Mouse (Mus musculus): ENCODE data around the gene Col6a6. TPM values are rescaled to one million over a fixed set of nuclear protein-coding genes. Genes with fewer than 3 reads are reported as not detected.

Gene Col6a6
- polyA plus RNA-seq, 1 experiment from 2014 or later: 0.83 TPM

GRCm38 (mm10) chr9:105814436-105814835 is 13.5 kb downstream of the Col6a6 start:
- Histone ChIP-seq H3K27ac (ENCODE audit: low read depth, low read length) (no peak overlapping the region), H3K9me3 (ENCODE audit: control insufficient read depth, low read length) (no peaks in the 10 kb centered on the region), H3K4me3 (ENCODE audit: low read length) (no peak overlapping the region), H3K9ac (ENCODE audit: low read depth, low read length) (no peak overlapping the region), H3K36me3 (ENCODE audit: control insufficient read depth, insufficient read depth, low read length) (no peaks in the 10 kb centered on the region), H3K27me3 (ENCODE audit: control insufficient read depth, insufficient read depth, low read length) (no peaks in the 10 kb centered on the region), H3K4me2 (replicated peaks; ENCODE audit: low read depth, low read length) (no peak overlapping the region), H3K4me1 (ENCODE audit: control insufficient read depth, insufficient read depth, low read length) (peaks cover 7% of the 10 kb centered on the region)
- WGBS: 81% methylated on average over 5 of the region's 5 CpGs
- ATAC-seq (ENCODE audit: low FRiP score, low TSS enrichment): no peak

- no peak overlapping the region for H3K27ac ChIP-seq (ENCODE audit: low read depth, low read length)
- no peaks in the 10 kb centered on the region for H3K36me3 ChIP-seq (ENCODE audit: control insufficient read depth, insufficient read depth, low read length)
- H3K27me3 ChIP-seq (ENCODE audit: control insufficient read depth, insufficient read depth, low read length): no peaks in the 10 kb centered on the region
- H3K4me1 ChIP-seq (ENCODE audit: control insufficient read depth, insufficient read depth, low read length): peaks cover 7% of the 10 kb centered on the region
- no peak overlapping the region for H3K4me2 ChIP-seq (replicated peaks; ENCODE audit: low read depth, low read length)
- 40% methylated on average over 7 of the region's 7 CpGs for WGBS
- no peak for ATAC-seq (ENCODE audit: low FRiP score, low TSS enrichment)
- H3K4me3 ChIP-seq (ENCODE audit: low read length): no peak overlapping the region
- no peak overlapping the region for H3K9ac ChIP-seq (ENCODE audit: low read depth, low read length)
- H3K9me3 ChIP-seq (ENCODE audit: control insufficient read depth, low read length): no peaks in the 10 kb centered on the region
Measured at GRCm38 (mm10) chr9:105811458-105811857, 16.5 kb downstream of the Col6a6 start.

- no peaks in the 10 kb centered on the region for H3K36me3 ChIP-seq (ENCODE audit: control insufficient read depth, insufficient read depth, low read length)
- no peak overlapping the region for H3K9ac ChIP-seq (ENCODE audit: low read depth, low read length)
- no peak overlapping the region for H3K4me3 ChIP-seq (ENCODE audit: low read length)
- H3K27me3 ChIP-seq (ENCODE audit: control insufficient read depth, insufficient read depth, low read length): no peaks in the 10 kb centered on the region
- no peak overlapping the region for H3K27ac ChIP-seq (ENCODE audit: low read depth, low read length)
- H3K9me3 ChIP-seq (ENCODE audit: control insufficient read depth, low read length): no peaks in the 10 kb centered on the region
- no peak for ATAC-seq (ENCODE audit: low FRiP score, low TSS enrichment)
- WGBS: 79% methylated on average over 17 of the region's 17 CpGs
- H3K4me2 ChIP-seq (replicated peaks; ENCODE audit: low read depth, low read length): no peak overlapping the region
- H3K4me1 ChIP-seq (ENCODE audit: control insufficient read depth, insufficient read depth, low read length): peaks cover 7% of the 10 kb centered on the region
Measured at GRCm38 (mm10) chr9:105808920-105809505, 18.9 kb downstream of the Col6a6 start.

- no peak overlapping the region for H3K27ac ChIP-seq (ENCODE audit: low read depth, low read length)
- H3K4me1 ChIP-seq (ENCODE audit: control insufficient read depth, insufficient read depth, low read length): no peaks in the 10 kb centered on the region
- no peak overlapping the region for H3K9ac ChIP-seq (ENCODE audit: low read depth, low read length)
- no peak overlapping the region for H3K4me3 ChIP-seq (ENCODE audit: low read length)
- no peak overlapping the region for H3K4me2 ChIP-seq (replicated peaks; ENCODE audit: low read depth, low read length)
- no peaks in the 10 kb centered on the region for H3K9me3 ChIP-seq (ENCODE audit: control insufficient read depth, low read length)
- WGBS: 72% methylated on average over 8 of the region's 8 CpGs
- ATAC-seq (ENCODE audit: low FRiP score, low TSS enrichment): no peak
- H3K36me3 ChIP-seq (ENCODE audit: control insufficient read depth, insufficient read depth, low read length): no peaks in the 10 kb centered on the region
- H3K27me3 ChIP-seq (ENCODE audit: control insufficient read depth, insufficient read depth, low read length): no peaks in the 10 kb centered on the region
Measured at GRCm38 (mm10) chr9:105803416-105803815, 24.5 kb downstream of the Col6a6 start.

- ATAC-seq (ENCODE audit: low FRiP score, low TSS enrichment): no peak
- H3K27me3 ChIP-seq (ENCODE audit: control insufficient read depth, insufficient read depth, low read length): no peaks in the 10 kb centered on the region
- no peak overlapping the region for H3K27ac ChIP-seq (ENCODE audit: low read depth, low read length)
- WGBS: 88% methylated on average over 5 of the region's 5 CpGs
- no peak overlapping the region for H3K4me2 ChIP-seq (replicated peaks; ENCODE audit: low read depth, low read length)
- no peak overlapping the region for H3K9ac ChIP-seq (ENCODE audit: low read depth, low read length)
- H3K4me3 ChIP-seq (ENCODE audit: low read length): no peak overlapping the region
- H3K4me1 ChIP-seq (ENCODE audit: control insufficient read depth, insufficient read depth, low read length): no peaks in the 10 kb centered on the region
- no peaks in the 10 kb centered on the region for H3K9me3 ChIP-seq (ENCODE audit: control insufficient read depth, low read length)
- H3K36me3 ChIP-seq (ENCODE audit: control insufficient read depth, insufficient read depth, low read length): no peaks in the 10 kb centered on the region
Measured at GRCm38 (mm10) chr9:105801463-105801862, 26.5 kb downstream of the Col6a6 start.

GRCm38 (mm10) chr9:105800286-105800685 is 27.7 kb downstream of the Col6a6 start:
- H3K27me3 ChIP-seq (ENCODE audit: control insufficient read depth, insufficient read depth, low read length): no peaks in the 10 kb centered on the region
- no peaks in the 10 kb centered on the region for H3K9me3 ChIP-seq (ENCODE audit: control insufficient read depth, low read length)
- WGBS: 78% methylated on average over 5 of the region's 5 CpGs
- no peak overlapping the region for H3K4me3 ChIP-seq (ENCODE audit: low read length)
- no peak overlapping the region for H3K27ac ChIP-seq (ENCODE audit: low read depth, low read length)
- no peaks in the 10 kb centered on the region for H3K4me1 ChIP-seq (ENCODE audit: control insufficient read depth, insufficient read depth, low read length)
- H3K4me2 ChIP-seq (replicated peaks; ENCODE audit: low read depth, low read length): no peak overlapping the region
- H3K36me3 ChIP-seq (ENCODE audit: control insufficient read depth, insufficient read depth, low read length): no peaks in the 10 kb centered on the region
- no peak overlapping the region for H3K9ac ChIP-seq (ENCODE audit: low read depth, low read length)
- ATAC-seq (ENCODE audit: low FRiP score, low TSS enrichment): no peak

- H3K4me3 ChIP-seq (ENCODE audit: low read length): no peak overlapping the region
- peak; percentile 24; the same call in 1 of the 2 replicates for ATAC-seq (ENCODE audit: low FRiP score, low TSS enrichment)
- H3K4me1 ChIP-seq (ENCODE audit: control insufficient read depth, insufficient read depth, low read length): no peaks in the 10 kb centered on the region
- no peak overlapping the region for H3K9ac ChIP-seq (ENCODE audit: low read depth, low read length)
- H3K36me3 ChIP-seq (ENCODE audit: control insufficient read depth, insufficient read depth, low read length): no peaks in the 10 kb centered on the region
- no peak overlapping the region for H3K27ac ChIP-seq (ENCODE audit: low read depth, low read length)
- WGBS: 51% methylated on average over 6 of the region's 6 CpGs
- H3K27me3 ChIP-seq (ENCODE audit: control insufficient read depth, insufficient read depth, low read length): no peaks in the 10 kb centered on the region
- H3K4me2 ChIP-seq (replicated peaks; ENCODE audit: low read depth, low read length): no peak overlapping the region
- H3K9me3 ChIP-seq (ENCODE audit: control insufficient read depth, low read length): no peaks in the 10 kb centered on the region
Measured at GRCm38 (mm10) chr9:105796137-105796536, 31.8 kb downstream of the Col6a6 start.

- Histone ChIP-seq H3K4me3 (ENCODE audit: low read length) (no peak overlapping the region), H3K9ac (ENCODE audit: low read depth, low read length) (no peak overlapping the region), H3K4me1 (ENCODE audit: control insufficient read depth, insufficient read depth, low read length) (no peaks in the 10 kb centered on the region), H3K9me3 (ENCODE audit: control insufficient read depth, low read length) (no peaks in the 10 kb centered on the region), H3K4me2 (replicated peaks; ENCODE audit: low read depth, low read length) (no peak overlapping the region), H3K27ac (ENCODE audit: low read depth, low read length) (no peak overlapping the region), H3K27me3 (ENCODE audit: control insufficient read depth, insufficient read depth, low read length) (no peaks in the 10 kb centered on the region), H3K36me3 (ENCODE audit: control insufficient read depth, insufficient read depth, low read length) (no peaks in the 10 kb centered on the region)
- no peak for ATAC-seq (ENCODE audit: low FRiP score, low TSS enrichment)
- WGBS: 50% methylated on average over 4 of the region's 4 CpGs
Measured at GRCm38 (mm10) chr9:105794965-105795364, 33.0 kb downstream of the Col6a6 start.

GRCm38 (mm10) chr9:105791810-105792209 is 36.1 kb downstream of the Col6a6 start:
- ATAC-seq (ENCODE audit: low FRiP score, low TSS enrichment): no peak
- H3K4me3 ChIP-seq (ENCODE audit: low read length): no peak overlapping the region
- H3K36me3 ChIP-seq (ENCODE audit: control insufficient read depth, insufficient read depth, low read length): no peaks in the 10 kb centered on the region
- 55% methylated on average over 5 of the region's 5 CpGs for WGBS
- H3K27ac ChIP-seq (ENCODE audit: low read depth, low read length): no peak overlapping the region
- no peak overlapping the region for H3K9ac ChIP-seq (ENCODE audit: low read depth, low read length)
- no peaks in the 10 kb centered on the region for H3K4me1 ChIP-seq (ENCODE audit: control insufficient read depth, insufficient read depth, low read length)
- H3K9me3 ChIP-seq (ENCODE audit: control insufficient read depth, low read length): no peaks in the 10 kb centered on the region
- no peak overlapping the region for H3K4me2 ChIP-seq (replicated peaks; ENCODE audit: low read depth, low read length)
- H3K27me3 ChIP-seq (ENCODE audit: control insufficient read depth, insufficient read depth, low read length): no peaks in the 10 kb centered on the region

All from kidney, embryonic 14.5 days (tissue).